Mouse (Mus musculus) MEL (cell line): ENCODE measurements around the gene Srgap3. TPM values are rescaled to one million over a fixed set of nuclear protein-coding genes. Genes with fewer than 3 reads are reported as not detected.

ENCODE experiments used
- DNase-seq: peaks from one replicate; pipeline ENCODE4 v3.0.0; 2011; ENCODE audit warnings: low read depth, low spot score
- H3K27ac ChIP-seq: 2 replicates; pipeline ENCODE4 v1.5.1; 2012; ENCODE audit warnings: low read depth, mild to moderate bottlenecking, control low read depth, low read length, moderate library complexity; ENCODE audit not compliant: control insufficient read depth
- H3K27me3 ChIP-seq, 2 experiments: fragments of 150-350 bp in 1 of 2; sonication (generic) in 1 of 2; 2 replicates each; pipeline ENCODE4 v1.6.1; 2012; ENCODE audit warnings: low read length in 2 of 2, mild to moderate bottlenecking in 2 of 2, improper control_type of control experiment in 1 of 2, moderate library complexity in 1 of 2; ENCODE audit not compliant: insufficient read depth in 2 of 2, control insufficient read depth in 1 of 2
- H3K36me3 ChIP-seq, 2 experiments: 2 replicates each; pipeline ENCODE4 v1.6.1; 2012 to 2014; ENCODE audit warnings: low read length in 2 of 2, improper control_type of control experiment in 1 of 2, inconsistent platforms in 1 of 2, mild to moderate bottlenecking in 1 of 2; ENCODE audit not compliant: insufficient read depth in 2 of 2, control insufficient read depth in 1 of 2
- H3K4me1 ChIP-seq, 2 experiments: fragments of 150-350 bp in 1 of 2; sonication (generic) in 1 of 2; 2 replicates each; pipeline ENCODE4 v1.6.1; 2012; ENCODE audit warnings: low read length in 2 of 2, improper control_type of control experiment in 1 of 2, mild to moderate bottlenecking in 1 of 2; ENCODE audit not compliant: insufficient read depth in 2 of 2, control insufficient read depth in 1 of 2
- H3K4me3 ChIP-seq, 2 experiments: fragments of 150-350 bp in 1 of 2; sonication (generic) in 1 of 2; 2 replicates each; pipeline ENCODE4 v1.5.1; 2012; ENCODE audit warnings: low read depth in 2 of 2, low read length in 2 of 2, mild to moderate bottlenecking in 2 of 2, moderate library complexity in 2 of 2, control low read depth in 1 of 2, improper control_type of control experiment in 1 of 2; ENCODE audit not compliant: control insufficient read depth in 1 of 2, insufficient read depth in 1 of 2
- H3K79me2 ChIP-seq: 2 replicates; pipeline ENCODE4 v1.6.1; 2012; ENCODE audit warnings: mild to moderate bottlenecking, low read length, moderate library complexity; ENCODE audit not compliant: control insufficient read depth, poor library complexity, insufficient read depth
- H3K9ac ChIP-seq: 2 replicates; pipeline ENCODE4 v1.6.1; 2012; ENCODE audit warnings: low read depth, mild to moderate bottlenecking, control low read depth, low read length, moderate library complexity; ENCODE audit not compliant: control insufficient read depth, poor library complexity, severe bottlenecking
- H3K9me3 ChIP-seq: fragments of 150-350 bp; sonication (generic); replicated peaks from 2 replicates; pipeline ENCODE4 v1.6.1; 2012; ENCODE audit warnings: mild to moderate bottlenecking, low read length, improper control_type of control experiment, moderate library complexity; ENCODE audit not compliant: insufficient read depth
- BHLHE40 ChIP-seq: IDR thresholded peaks from 2 replicates; pipeline ENCODE4 v1.6.1; 2012; ENCODE audit warnings: low read depth, mild to moderate bottlenecking, inconsistent platforms, low read length, improper control_type of control experiment, borderline replicate concordance
- CHD1 ChIP-seq: IDR thresholded peaks from 2 replicates; pipeline ENCODE4 v1.6.1; 2012; ENCODE audit warnings: low read depth, mild to moderate bottlenecking, inconsistent platforms, low read length, improper control_type of control experiment
- CHD2 ChIP-seq: IDR thresholded peaks from 2 replicates; pipeline ENCODE4 v1.6.1; 2011; ENCODE audit warnings: low read length, improper control_type of control experiment
- CTCF ChIP-seq, 3 experiments: IDR thresholded peaks in 2 of 3; conservative IDR thresholded peaks in 1 of 3; 2 replicates each; pipeline ENCODE4 v1.5.1; 2011 to 2012; ENCODE audit warnings: low read length in 3 of 3, low read depth in 2 of 3, mild to moderate bottlenecking in 2 of 3, improper control_type of control experiment in 1 of 3, inconsistent platforms in 1 of 3, mixed read lengths in 1 of 3, moderate library complexity in 1 of 3; ENCODE audit not compliant: control insufficient read depth in 1 of 3, insufficient read depth in 1 of 3, poor library complexity in 1 of 3, severe bottlenecking in 1 of 3
- E2F4 ChIP-seq: IDR thresholded peaks from 2 replicates; pipeline ENCODE4 v1.6.1; 2011; ENCODE audit warnings: low read depth, low read length, improper control_type of control experiment, borderline replicate concordance
- GABPA ChIP-seq: IDR thresholded peaks from 2 replicates; pipeline ENCODE4 v1.6.1; 2012; ENCODE audit warnings: low read depth, mild to moderate bottlenecking, inconsistent platforms, low read length, improper control_type of control experiment, moderate library complexity
- JUND ChIP-seq: IDR thresholded peaks from 2 replicates; pipeline ENCODE4 v1.6.1; 2011; ENCODE audit warnings: low read depth, mild to moderate bottlenecking, improper control_type of control experiment, low read length
- MAX ChIP-seq: IDR thresholded peaks from 2 replicates; pipeline ENCODE4 v1.6.1; 2011; ENCODE audit warnings: low read length, improper control_type of control experiment
- MEF2A ChIP-seq: IDR thresholded peaks from 2 replicates; pipeline ENCODE4 v1.6.1; 2014; ENCODE audit warnings: low read depth, mild to moderate bottlenecking, inconsistent platforms, low read length, improper control_type of control experiment; ENCODE audit not compliant: poor library complexity, insufficient replicate concordance, severe bottlenecking; ENCODE audit errors: extremely low read depth
- MXI1 ChIP-seq: IDR thresholded peaks from 2 replicates; pipeline ENCODE4 v1.6.1; 2011; ENCODE audit warnings: mild to moderate bottlenecking, low read depth, low read length, improper control_type of control experiment
- MYC ChIP-seq: IDR thresholded peaks from 2 replicates; pipeline ENCODE4 v1.6.1; 2011; ENCODE audit warnings: low read depth, mild to moderate bottlenecking, low read length, improper control_type of control experiment, moderate library complexity
- NELFE ChIP-seq: IDR thresholded peaks from 2 replicates; pipeline ENCODE4 v1.6.1; 2011; ENCODE audit warnings: low read depth, low read length, improper control_type of control experiment
- NRF1 ChIP-seq: IDR thresholded peaks from 2 replicates; pipeline ENCODE4 v1.6.1; 2014; ENCODE audit warnings: low read depth, mild to moderate bottlenecking, inconsistent platforms, low read length, improper control_type of control experiment, moderate library complexity; ENCODE audit not compliant: poor library complexity, insufficient read depth, severe bottlenecking
- POLR2AphosphoS2 ChIP-seq: IDR thresholded peaks from 2 replicates; pipeline ENCODE4 v1.6.1; 2011; ENCODE audit warnings: low read length, improper control_type of control experiment
- POLR2AphosphoS5 ChIP-seq: IDR thresholded peaks from 2 replicates; pipeline ENCODE4 v1.6.1; 2012; ENCODE audit warnings: low read depth, borderline replicate concordance, mild to moderate bottlenecking, inconsistent platforms, low read length, moderate library complexity, mixed read lengths
- RAD21 ChIP-seq: IDR thresholded peaks from 2 replicates; pipeline ENCODE4 v1.6.1; 2011; ENCODE audit warnings: mild to moderate bottlenecking, low read depth, low read length, improper control_type of control experiment
- RCOR1 ChIP-seq: IDR thresholded peaks from 2 replicates; pipeline ENCODE4 v1.6.1; 2012; ENCODE audit warnings: low read depth, mild to moderate bottlenecking, inconsistent platforms, low read length, improper control_type of control experiment
- TAL1 ChIP-seq: IDR thresholded peaks from 2 replicates; pipeline ENCODE4 v1.6.1; 2012; ENCODE audit warnings: mild to moderate bottlenecking, inconsistent platforms, low read length, moderate library complexity, mixed read lengths
- TBP ChIP-seq: IDR thresholded peaks from 2 replicates; pipeline ENCODE4 v1.8.0; 2011; ENCODE audit warnings: low read depth, low read length, improper control_type of control experiment
- UBTF ChIP-seq: IDR thresholded peaks from 2 replicates; pipeline ENCODE4 v1.6.1; 2012; ENCODE audit warnings: low read depth, mild to moderate bottlenecking, inconsistent platforms, low read length, improper control_type of control experiment, moderate library complexity, borderline replicate concordance; ENCODE audit not compliant: insufficient read depth
- USF1 ChIP-seq: IDR thresholded peaks from 2 replicates; pipeline ENCODE4 v1.6.1; 2014; ENCODE audit warnings: low read depth, mild to moderate bottlenecking, inconsistent platforms, low read length, improper control_type of control experiment, moderate library complexity
- ZKSCAN1 ChIP-seq: IDR thresholded peaks from 2 replicates; pipeline ENCODE4 v1.6.1; 2012; ENCODE audit warnings: low read depth, mild to moderate bottlenecking, inconsistent platforms, low read length, improper control_type of control experiment, moderate library complexity
- polyA plus RNA-seq, 2 experiments: library from polyadenylated mRNA; stranded (reverse) in 1 of 2; unstranded in 1 of 2; fragments of >175 nt in 1 of 2; fragments of >200 nt in 1 of 2; gene quantifications; 2 replicates each; pipeline versions ENCODE4 v1.2.1 to v1.2.4; 2012; ENCODE audit warnings: low replicate concordance in 2 of 2, low read depth in 1 of 2; ENCODE audit not compliant: insufficient read length in 2 of 2, insufficient read depth in 1 of 2, missing spikeins in 1 of 2
- total RNA-seq: library from RNA; depleted of rRNA; stranded (reverse); fragments of 300-350 nt; gene quantifications from 2 replicates; pipeline ENCODE4 v1.2.3, GENCODE M21; 2012

Srgap3 gene
- total and polyA plus RNA-seq, 3 experiments, result 0.31 to 0.75 TPM; not detected in 1

DNA sequence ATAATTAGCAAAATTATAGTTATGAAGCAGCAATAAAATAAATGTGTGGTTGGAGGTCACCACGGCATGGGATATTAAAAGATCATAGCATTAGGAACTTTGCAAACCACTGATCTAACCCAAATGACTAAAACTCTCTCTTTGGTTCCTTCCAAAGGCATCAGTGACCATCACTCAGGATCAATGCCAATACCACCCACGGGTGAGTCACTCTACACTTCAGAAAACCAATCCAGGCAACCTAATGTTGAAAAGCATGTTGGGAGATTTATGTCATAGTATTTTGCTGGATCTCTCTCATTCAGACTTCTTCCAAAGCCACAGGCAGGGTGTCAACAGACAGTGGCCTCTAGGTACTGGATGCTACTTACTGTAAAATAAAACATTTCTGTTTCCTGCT lies 176.1 kb downstream of the Srgap3 start:
- TF ChIP-seq RAD21 (no peak), CHD1 (no peak), GABPA (no peak), E2F4 (no peak), MYC (no peak), BHLHE40 (no peak), CHD2 (no peak), NELFE (no peak), ZKSCAN1 (no peak), POLR2AphosphoS2 (no peak), TBP (no peak), JUND (no peak), POLR2AphosphoS5 (no peak), MEF2A (no peak), RCOR1 (no peak)
- no peaks in the 10 kb centered on the region for H3K4me1 ChIP-seq

DNA sequence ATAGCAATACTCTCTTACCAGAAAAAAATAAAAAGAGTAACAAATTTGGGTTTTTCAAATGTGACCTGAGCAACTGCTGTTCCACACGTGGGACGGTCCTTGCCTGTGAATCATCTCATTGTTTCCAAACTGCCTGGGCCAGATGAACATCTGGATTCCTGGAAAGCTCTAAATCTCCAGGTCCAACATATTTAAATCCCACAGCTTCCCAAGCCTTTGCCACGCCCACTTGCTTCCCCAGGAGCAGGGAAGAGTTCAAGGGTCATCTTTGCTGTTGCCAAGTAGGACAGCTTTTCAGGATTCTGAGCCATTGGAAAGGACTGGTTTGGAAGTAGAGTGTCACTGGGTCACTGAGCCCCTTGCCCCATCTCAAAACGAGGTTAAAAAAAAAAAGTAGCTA lies 188.5 kb downstream of the Srgap3 start:
- no peak for TF ChIP-seq RCOR1
- TF ChIP-seq CTCF (IDR thresholded peaks at IDR 0.05 in 2 of 3, conservative IDR thresholded peaks at IDR 0.05 in 1 of 3; ENCODE audit: control insufficient read depth in 1 of 3, insufficient read depth in 1 of 3, low read depth in 2 of 3, low read length in 3 of 3, poor library complexity in 1 of 3, severe bottlenecking in 1 of 3), result no peak
- no peak for TF ChIP-seq UBTF
- TF ChIP-seq JUND, result no peak
- TF ChIP-seq BHLHE40, result no peak
- TF ChIP-seq MXI1, result no peak
- no peak for TF ChIP-seq MAX
- no peak for TF ChIP-seq TAL1
- TF ChIP-seq USF1, result no peak
- TF ChIP-seq NRF1, result no peak
- no peak for DNase-seq
- H3K4me3 ChIP-seq, result no peak overlapping the region
- no peaks in the 10 kb centered on the region for H3K36me3 ChIP-seq
- no peaks in the 10 kb centered on the region for H3K4me1 ChIP-seq
- H3K27me3 ChIP-seq, result no peaks in the 10 kb centered on the region
- H3K9ac ChIP-seq, result no peak overlapping the region
- no peaks in the 10 kb centered on the region for H3K79me2 ChIP-seq
- H3K9me3 ChIP-seq, result no peaks in the 10 kb centered on the region
- H3K27ac ChIP-seq, result no peak overlapping the region

More for the DNA sequence above, 176.1 kb downstream of the Srgap3 start:
- no peak overlapping the region for H3K4me3 ChIP-seq
- H3K9ac ChIP-seq, result no peak overlapping the region
- no peak for DNase-seq
- H3K36me3 ChIP-seq, result no peaks in the 10 kb centered on the region
- no peak overlapping the region for H3K27ac ChIP-seq
- no peaks in the 10 kb centered on the region for H3K9me3 ChIP-seq
- no peaks in the 10 kb centered on the region for H3K27me3 ChIP-seq
- no peaks in the 10 kb centered on the region for H3K79me2 ChIP-seq
